Mouse (Mus musculus): ENCODE data around the gene Olfr807.

Olfr807 gene

DNA sequence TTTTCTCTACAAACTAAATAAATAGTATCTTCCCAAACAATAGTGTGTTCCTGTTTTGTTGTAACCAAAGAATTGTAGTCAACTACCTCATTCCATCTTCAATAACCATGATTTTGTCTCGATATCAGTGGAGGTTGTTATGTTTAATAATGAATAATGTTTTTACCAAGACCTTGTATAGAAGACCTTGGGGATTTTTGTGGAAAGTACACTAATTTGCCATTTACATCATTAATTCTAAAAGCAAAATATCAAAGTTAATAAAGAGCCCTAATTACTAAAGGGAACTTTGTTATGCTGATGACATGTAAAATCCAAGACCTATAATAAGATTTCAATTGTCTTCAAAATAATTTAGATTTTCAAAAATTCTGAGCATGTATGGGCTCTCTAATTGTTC lies at the start of gene Olfr807:
TSS of gene Olfr807 (minus strand) at position 101 of the 400 bp plus-strand sequence.
- CTCF ChIA-PET: no interaction called here

DNA sequence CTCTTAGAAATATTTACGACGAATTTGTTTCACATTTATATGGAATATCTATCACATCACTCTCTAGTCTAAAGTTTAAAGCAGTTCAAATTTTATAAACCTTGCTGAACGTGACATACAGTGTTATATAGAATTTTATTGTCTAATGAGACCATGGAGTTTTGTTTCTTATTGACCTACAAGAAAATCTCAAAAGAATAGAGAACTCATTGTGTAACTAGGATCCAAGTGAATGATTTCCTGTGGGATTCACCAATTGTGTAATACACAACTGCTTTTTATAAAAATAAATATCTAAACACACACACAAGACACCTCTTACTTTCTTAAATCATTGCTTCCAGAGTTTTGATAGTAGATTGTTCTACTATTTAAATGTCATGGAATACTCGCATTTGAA lies 46.7 kb upstream of the Olfr807 start, which contains the start of gene Olfr811:
TSS of gene Olfr811 (minus strand) at position 101 of the 400 bp plus-strand sequence.
- CTCF ChIA-PET: no interaction called here

DNA sequence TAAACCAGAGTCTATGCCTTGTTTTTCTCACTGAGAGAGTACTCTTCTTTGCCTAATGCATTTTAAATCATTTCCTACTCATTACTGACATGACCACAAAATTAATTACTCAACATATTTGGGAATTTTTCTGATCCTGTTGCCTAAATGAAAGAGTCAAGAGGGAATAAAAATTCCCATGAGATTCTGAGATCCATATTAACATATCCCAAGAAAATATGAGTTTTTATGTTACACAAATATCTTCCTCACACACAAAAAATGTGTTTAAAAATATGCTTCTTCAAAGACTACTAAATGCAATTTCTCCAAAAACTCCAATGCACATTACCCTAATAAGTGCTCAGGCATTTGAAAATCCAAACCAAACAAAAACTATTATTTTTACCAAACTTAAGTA lies 37.2 kb upstream of the Olfr807 start, which contains the start of gene Olfr810:
TSS of gene Olfr810 (minus strand) at position 101 of the 400 bp plus-strand sequence.
- CTCF ChIA-PET: no interaction called here

DNA sequence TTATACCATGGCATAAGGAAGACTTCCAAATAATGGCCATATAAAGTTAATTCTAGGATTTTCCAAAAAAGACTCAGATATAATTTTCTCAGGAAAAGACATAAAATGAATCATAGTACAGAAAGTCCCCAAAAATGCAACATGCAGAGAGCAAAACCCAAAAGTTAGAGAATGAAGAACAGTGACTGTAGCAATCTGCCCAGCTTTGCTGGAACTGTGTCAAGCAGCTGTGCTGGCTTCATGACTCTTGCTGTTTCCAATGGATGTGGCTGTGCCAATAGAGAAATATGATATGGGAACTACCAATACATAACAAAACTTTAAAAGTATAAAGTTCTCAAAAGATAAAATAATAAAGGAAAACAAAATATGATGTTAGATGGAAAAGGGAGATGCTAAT lies 20.5 kb upstream of the Olfr807 start:
- CTCF ChIA-PET: no interaction called here

DNA sequence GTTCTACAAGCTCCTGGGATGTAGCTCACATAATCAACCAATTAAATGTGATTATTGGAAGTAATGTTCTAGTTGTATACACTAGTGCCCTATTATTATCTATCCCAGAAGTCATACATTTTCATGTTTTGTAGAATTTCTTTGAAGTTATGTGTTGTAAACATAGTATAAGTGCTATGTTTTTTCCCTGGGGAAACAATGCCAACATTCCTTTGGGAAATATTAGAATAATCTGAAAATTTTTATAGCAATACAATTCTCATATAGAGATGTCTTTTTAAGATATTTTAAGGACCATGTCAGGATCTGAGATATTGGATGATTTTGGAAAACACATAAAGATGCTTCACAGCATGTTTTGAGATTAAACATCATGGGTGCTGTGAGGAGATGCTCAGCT lies 16.7 kb upstream of the Olfr807 start, which contains the start of gene Olfr809:
TSS of gene Olfr809 (plus strand) at position 301 of the 400 bp plus-strand sequence.
- CTCF ChIA-PET: no interaction called here

DNA sequence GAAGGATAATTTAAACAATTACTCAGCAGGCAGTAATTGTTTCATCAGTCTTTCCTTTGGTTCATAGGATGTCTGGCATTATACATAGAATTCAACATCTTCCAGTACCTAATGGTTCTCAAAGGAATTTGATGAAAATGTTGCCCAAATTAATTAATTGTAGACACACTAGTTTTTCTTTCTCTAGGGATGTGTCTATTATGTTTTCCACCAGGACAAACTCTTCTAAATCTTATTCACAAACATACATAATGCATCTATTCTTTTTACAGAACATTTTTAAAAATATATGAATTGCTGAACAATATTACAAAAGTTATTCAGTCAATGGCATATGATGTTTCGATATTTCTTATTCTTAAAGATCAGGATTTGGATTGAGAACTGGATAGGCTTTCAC lies 7.6 kb upstream of the Olfr807 start, which contains the start of gene Olfr808:
TSS of gene Olfr808 (plus strand) at position 301 of the 400 bp plus-strand sequence.
- CTCF ChIA-PET: no interaction called here

DNA sequence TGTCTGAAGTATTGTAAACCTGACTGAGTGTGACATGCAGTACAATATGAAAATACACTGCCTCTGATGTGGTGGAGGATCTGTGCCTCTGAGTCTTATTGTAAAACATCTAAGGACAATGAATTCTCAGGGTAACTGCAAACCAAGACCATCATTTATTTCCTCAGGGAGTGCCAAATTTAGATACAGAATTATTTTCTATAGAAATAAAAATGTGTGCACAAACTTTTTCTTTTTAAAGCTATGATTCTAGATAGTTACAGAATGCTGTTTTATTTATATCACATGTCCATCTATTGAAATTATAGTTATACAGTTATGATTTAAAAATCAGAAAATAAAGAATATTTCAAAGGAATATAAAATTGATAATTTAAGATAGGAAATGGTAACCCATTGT lies 15.8 kb downstream of the Olfr807 start, which contains the start of gene Olfr806:
TSS of gene Olfr806 (minus strand) at position 101 of the 400 bp plus-strand sequence.
- CTCF ChIA-PET: no interaction called here

DNA sequence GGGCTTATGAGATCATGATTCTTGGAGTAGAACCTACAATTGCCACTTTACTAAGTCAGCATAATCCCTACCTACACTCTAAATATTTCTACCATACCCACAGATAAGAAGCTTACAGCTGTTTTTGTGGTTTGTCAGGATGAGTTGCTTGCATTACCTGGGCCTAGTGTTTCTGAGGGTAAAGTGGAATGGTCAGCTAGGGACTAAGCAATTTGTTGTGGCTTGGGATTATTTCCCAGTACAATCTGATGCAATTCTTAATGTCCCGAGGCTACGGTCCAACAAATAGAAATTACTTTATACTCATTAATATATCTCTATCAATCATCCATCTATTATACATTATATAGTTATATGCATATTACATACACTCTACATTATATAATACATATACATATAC lies 28.3 kb downstream of the Olfr807 start, which contains the start of gene Olfr805:
TSS of gene Olfr805 (minus strand) at position 101 of the 400 bp plus-strand sequence.
- CTCF ChIA-PET: no interaction called here
